Mouse (Mus musculus): Measurements from ENCODE around the gene Ubtd1. TPM values are rescaled to one million over a fixed set of nuclear protein-coding genes. Genes with fewer than 3 reads are reported as not detected.

Ubtd1 gene
- polyA plus RNA-seq (2012; rRNA removed): 21.6 and 21.9 TPM in 2 replicates

DNA sequence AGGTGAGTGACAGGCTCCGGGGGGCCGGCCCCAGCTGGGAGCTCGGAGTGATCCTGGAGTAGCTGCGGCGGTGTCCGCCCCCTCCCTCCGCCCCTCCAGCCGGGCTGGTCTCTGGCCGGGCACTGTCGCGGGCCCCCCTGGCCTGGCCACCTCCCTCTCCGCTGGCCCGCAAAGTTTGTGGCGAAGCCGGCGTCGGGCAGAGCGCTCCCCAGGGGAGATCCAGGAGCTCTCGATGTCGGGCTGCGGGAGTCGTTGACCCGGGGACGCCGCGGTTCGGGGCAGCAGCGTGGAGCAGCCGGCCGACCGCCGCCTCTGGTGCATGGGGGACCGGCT, at the start of gene Ubtd1:
TSS of gene Ubtd1 (plus strand) at position 169 of the 333 bp plus-strand sequence.
- no peak for DNase-seq (ENCODE audit: extremely low spot score in 1 of 2, low spot score in 1 of 2)

DNA sequence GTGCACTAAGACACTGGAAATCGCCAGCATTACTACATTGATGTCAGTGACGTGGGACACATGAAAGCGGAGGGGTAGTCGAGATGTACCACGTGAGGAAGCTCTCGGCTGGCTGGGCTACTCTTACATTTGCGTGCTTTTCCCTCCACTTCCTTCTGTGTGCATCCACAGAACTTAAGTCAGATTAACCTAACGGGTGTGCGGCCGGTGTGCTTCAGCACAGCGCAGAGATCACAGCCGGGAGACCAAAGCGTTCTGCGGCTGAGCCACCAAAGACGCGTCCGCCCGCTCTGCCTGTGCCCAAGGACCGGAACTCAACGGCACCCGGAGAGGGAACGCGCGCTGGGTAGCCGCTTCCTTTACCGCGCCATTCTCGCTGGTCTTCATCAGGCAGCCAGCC, 48.9 kb upstream of the Ubtd1 start:
- peak in 1 of 2 experiments; percentile 34 for DNase-seq (ENCODE audit: extremely low spot score in 1 of 2, low spot score in 1 of 2)

DNA sequence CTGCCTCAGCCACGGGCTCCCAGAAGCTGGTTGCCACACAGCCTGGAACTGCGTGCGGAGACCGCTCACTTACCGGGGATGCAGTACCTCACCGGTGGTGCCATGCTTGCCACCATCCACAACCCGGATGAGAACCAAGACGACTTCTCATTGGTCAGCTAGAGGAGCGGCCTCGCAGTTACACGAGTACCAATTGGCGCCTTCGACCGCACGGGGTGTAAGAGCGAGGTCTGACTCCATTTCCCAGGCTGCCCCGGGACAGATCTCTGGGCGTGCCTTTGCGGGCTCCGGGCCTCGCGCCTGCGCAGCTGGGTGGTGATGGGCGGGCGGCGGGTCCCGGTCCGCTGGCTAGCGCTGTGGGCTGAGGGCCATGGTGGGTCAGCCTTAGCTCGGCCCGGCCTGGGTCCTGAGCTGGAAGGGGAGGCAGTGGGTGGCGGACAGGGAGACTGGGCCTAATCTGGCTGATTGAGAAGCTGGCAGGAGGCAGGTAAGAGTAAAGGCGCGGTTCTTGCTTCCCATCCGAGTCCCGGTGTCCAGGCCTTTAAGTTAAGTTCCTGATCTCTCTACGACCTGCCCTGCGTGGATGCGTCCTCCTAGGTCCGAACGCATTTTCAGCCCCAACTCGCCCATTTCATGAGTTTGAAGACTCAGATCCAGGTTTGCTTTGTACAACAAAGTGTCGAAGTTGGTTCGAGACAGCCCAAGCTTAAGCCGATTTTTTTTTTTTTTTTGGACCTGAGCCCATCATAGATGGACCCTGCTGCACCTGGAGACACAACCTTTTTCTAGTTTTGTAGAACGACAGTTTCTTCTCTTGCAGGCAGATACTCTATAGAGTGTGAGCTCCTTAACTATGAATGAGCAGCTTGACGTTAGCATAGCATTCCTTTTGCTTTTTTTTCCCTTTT, 48.1 kb upstream of the Ubtd1 start, which contains the start of the genes Exosc1 and Zdhhc16:
TSS of gene Exosc1 (minus strand) at position 245 of the 908 bp plus-strand sequence.
TSS of gene Zdhhc16 (plus strand) at position 302 of the 908 bp plus-strand sequence.
- peak; percentile 99 to 100 for DNase-seq (ENCODE audit: extremely low spot score in 1 of 2, low spot score in 1 of 2)

DNA sequence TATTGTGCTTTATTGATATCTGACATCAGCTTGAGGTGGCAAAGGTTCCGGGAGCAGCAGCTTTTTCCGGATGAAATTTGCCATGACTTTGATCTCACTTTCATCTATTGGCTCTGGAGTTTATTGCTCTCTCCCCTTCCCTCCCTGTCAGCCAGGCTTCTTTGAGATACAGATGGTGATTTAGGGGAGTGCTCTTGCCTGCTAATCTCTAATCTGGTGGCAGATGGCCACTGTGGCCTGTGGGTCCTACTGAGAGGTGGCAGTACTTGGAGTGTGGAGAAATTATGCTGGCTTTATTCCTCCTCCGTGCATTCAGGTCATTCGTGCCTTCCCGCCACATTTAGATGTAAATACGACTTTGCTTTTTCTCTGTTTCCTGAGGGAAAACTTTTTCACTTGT, 47.4 kb upstream of the Ubtd1 start:
- DNase-seq (ENCODE audit: extremely low spot score in 1 of 2, low spot score in 1 of 2): no peak

DNA sequence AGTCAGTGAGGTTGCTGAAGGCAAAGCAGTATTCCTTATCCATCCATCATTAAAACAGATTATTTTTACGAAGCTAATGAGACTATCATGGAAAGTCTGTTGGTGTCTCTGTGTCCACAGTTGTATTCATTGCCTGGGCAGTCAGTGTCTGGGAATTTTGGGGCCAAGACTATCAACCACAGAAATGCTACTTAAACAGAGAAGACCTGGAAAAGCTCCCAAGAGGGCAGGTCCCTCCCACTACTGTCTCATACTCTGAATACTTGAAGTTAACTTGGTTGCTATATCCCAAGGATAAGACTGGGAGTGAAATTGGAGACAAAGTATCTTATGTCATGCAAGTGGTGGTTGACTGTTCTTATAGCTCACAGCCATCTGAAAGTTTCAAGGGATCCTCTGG, 45.6 kb upstream of the Ubtd1 start:
- DNase-seq (ENCODE audit: extremely low spot score in 1 of 2, low spot score in 1 of 2): no peak

DNA sequence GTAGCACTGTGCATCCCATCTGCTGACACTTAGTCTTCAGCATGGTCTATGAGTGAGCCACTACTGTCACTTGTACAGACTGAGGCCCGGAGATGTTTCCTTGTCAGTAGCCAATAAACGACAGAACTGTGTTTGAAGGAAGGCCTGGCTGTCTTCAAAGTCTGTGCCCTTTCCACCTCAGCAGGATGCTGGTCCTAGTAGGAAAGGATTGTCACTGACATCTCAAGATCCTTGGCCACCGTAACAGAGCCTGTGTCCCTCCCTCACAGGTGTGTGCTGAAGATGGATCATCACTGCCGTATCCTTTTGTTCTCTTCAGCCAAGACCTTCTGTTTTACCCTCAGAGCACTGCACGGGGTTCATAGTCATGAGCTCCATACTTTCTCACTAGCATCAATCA, 43.0 kb upstream of the Ubtd1 start:
- no peak for DNase-seq (ENCODE audit: extremely low spot score in 1 of 2, low spot score in 1 of 2)

DNA sequence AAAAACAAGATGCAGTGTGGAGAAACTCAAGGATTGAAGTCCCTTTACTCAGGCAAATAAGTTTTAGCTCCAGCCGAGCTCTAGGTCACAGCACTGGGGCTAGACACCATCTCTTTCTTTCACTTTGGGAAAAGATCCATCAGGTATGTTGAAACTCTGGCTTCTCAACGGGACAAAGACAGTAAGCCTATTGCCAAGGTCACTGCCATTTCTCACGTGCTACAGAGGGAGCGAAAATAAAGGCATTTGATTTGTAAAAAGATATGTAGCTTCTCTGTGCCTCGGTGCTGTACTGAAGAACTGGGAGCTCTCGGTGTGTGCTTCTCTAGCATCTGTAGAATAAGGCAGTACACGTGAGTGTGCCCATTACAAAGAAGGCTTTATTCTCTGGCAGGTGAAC, 37.7 kb upstream of the Ubtd1 start:
- DNase-seq (ENCODE audit: extremely low spot score in 1 of 2, low spot score in 1 of 2): no peak

DNA sequence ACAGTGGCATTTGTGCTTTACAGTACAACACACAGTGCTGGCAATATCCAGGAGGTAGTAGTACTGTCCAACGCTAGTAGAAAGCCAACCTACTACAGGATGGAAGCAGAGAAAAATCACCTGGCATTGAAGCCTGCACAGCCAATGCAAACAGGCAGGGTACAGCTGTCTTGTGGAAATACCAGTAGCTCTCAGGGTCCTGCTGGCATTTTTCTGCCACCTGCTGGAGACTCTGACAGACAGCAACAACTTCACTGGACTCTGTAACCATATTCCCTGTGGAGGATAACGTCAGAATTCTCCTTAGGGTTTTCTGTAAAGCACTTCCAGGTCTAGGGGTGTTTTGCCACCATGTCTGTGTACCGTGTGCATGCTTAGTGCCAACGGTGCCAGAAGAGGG, 29.3 kb upstream of the Ubtd1 start:
- no peak for DNase-seq (ENCODE audit: extremely low spot score in 1 of 2, low spot score in 1 of 2)

DNA sequence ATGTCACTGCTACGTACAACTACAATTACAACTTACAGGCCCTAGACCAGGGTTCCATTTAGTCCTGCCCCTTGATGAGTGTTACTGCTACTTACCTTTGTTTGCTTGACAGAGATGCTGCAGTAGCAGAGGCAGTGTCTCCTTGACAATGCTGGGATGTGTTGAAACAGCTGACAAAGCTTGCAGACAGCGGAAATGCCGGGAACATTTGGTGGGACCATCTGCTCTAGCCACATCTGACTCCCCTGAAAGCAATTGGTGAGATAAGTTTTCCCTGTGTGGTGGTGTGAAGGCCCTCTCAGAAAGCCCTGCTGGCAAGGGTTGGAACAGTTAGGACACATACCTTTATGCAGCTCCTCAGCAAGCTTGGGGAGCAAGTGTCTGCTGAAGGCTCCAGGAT, 28.0 kb upstream of the Ubtd1 start:
- DNase-seq (ENCODE audit: extremely low spot score in 1 of 2, low spot score in 1 of 2): peak in 1 of 2 experiments; percentile 26

DNA sequence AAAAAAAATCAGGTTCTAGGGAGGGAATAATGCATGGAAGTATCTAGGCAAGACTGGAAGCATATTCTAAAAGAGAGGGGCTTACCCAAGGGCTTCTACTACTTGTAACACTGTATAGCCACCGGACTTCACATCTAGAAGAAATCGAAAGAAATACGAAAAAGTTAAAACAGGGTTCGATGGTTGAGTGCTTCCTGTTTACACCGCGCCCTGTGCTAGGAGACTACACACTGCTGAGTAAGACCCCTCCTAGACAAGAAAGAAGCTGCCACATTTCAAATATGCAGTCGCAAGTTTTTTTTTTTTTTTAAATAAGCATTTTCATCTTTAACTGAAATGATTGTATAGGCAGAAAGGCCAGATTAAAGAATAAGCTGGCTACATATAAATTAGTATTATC, 11.9 kb upstream of the Ubtd1 start:
- no peak for DNase-seq (ENCODE audit: extremely low spot score in 1 of 2, low spot score in 1 of 2)

DNA sequence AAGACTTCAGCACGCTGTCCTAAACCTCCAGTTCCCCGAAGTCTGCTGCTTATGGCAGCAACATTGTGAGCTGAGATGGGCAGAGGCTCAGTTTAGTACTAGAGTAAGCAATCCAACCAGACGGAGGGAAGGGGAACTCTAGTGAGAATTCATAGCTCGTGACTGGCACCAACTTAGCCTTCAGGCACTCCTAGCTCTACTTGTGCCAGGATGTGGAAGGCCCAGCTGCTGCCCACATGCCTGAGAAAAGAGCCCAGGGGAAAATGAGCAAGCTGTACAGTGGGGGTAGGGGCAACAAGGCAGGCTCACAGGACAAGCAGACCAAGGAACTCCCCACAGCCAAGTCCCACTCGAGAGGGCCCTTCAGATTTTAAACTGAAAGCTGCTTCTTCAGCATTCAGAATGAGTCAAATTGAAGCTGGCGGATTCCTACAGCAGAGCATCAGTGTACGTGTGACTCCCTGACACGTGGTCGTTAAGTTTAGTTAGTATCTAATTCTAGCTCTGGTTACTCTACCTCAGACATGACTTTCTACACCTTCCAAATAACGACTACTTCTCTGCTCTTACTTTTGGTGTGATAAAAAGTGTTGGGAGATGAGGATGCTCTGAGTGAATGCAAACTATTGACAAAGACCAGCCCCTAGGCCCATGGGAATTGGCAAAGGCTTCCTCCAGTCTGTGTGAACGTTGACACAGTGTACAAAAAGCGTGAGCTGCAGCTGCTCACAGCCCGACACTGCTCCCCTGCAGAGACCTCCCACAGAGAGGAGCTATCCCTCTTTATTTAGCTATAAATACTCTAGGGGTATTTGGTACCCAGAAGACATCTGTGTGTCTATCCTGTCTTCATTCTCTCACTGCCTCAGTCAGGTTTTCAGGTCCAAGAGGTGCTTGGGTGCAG, 7.4 kb upstream of the Ubtd1 start:
- peak; percentile 15 to 47 for DNase-seq (ENCODE audit: extremely low spot score in 1 of 2, low spot score in 1 of 2)

DNA sequence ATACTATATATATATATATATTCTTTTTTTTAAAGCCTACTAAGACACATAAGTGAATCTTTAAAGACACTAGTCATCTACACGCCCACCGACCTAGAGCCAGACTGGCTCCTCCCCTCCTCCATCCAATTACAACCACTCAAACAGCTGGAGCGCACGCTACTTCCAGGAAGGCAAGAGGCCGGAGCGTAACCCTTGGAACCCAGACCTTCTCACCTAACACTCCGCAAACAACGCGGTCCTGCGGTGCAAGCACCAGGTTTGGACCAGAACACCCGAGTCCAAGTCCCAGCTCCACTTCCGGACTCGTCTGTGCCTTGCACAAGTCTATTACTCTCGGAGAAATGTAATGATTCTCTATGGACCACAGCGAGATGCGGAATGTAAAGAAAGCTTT, 1.1 kb upstream of the Ubtd1 start:
- DNase-seq (ENCODE audit: extremely low spot score in 1 of 2, low spot score in 1 of 2): peak; percentile 6 to 22

DNA sequence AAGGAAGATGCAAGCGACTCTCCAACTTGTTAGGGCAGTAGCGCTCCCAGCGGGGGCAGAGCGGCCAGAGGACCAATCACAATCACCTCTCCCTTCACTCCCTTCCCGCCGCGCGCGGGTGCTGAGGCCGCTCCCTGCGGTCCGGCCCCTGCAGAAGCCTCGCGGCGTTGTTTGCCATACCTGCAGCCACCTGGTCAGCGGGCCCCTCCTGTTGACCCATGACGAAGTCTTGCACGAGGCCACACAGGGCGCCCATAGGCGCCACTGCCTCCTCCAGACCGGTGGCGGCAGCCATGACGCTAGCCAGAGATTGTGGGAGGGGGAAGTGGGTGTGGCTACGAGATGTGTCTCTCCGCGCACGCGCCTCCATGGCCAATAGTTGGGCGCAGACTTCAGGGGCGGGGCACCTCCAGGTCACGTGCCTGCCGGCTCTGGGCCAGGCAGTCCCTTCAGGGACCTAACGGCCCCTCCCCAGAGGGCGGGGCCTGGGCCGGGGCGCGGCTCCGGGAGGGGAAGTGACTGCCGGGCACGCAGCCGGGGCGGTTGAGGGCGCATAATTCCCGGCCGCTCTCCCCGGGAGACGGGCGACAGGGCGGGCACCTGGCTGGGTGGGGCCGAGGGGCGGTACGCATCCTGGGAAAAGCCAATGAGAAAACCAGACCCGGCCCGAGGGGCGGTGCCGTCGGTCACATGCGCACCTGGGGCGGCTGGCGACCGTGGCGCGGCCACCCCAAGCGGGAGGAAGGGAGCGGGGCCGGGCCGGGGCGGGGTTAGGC, 556 bp upstream of the Ubtd1 start, which contains the start of gene Mms19:
TSS of gene Mms19 (minus strand) at position 339 of the 776 bp plus-strand sequence.
- peak; percentile 99 for DNase-seq (ENCODE audit: extremely low spot score in 1 of 2, low spot score in 1 of 2)

DNA sequence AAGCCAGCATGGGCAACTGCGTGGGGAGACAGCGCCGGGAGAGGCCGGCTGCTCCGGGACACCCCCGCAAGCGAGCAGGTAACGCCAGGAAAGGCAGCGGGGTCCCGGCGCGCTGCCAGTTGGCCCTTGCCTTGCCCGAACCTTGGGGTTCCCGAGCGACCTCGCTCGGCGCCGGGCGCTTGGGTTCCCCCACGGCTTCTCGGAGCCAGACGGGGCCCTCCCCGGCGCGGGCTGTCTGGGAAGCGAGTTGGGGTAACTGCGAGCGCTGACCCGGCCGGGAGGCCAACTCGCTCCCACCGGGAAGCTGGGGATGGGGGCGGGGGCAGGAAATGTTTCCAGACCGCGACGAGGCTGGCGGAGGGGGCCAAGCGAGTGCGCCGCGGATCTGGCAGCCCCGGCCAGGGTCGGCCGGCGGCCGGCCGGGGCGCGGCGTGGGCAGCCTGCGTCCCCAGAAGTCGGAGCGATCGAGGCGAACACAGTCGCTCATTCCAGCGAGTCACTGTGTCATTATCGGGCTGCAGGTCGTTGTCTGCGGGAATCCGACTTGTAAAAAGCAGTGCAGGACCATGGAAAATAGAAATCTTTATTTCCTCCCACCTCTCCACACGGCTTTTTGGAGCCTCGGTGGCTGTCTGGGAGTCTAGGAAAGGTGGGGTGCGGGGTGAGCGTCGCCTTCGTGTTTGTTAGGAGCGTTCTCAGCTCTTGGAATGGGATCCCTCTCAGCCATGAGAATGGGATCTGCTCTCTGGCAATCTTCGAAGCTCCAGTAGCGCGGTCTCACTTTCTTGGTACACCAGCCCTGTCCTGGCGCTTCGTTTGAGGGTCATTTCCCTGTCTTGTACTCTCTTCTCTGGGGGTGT, 598 bp downstream of the Ubtd1 start:
- DNase-seq (ENCODE audit: extremely low spot score in 1 of 2, low spot score in 1 of 2): peak in 1 of 2 experiments; percentile 28

DNA sequence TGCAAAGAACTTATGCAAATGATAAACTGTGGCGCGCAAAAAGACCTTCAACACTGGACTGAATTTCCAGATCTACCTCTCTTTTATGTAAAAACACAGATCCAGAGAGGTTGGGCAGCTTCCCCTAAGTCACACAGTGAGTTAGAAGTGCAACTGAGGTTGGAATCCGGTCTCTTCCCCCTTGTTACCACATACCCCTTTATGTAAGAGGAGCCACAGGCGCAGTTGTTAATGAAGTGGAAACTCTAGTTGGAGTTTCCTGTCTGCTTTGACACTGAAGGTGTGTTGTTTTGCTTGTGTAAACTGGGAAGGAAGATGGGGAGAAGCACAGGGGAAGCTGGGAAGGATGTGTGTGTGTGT, 1.2 kb downstream of the Ubtd1 start:
- no peak for DNase-seq (ENCODE audit: extremely low spot score in 1 of 2, low spot score in 1 of 2)

DNA sequence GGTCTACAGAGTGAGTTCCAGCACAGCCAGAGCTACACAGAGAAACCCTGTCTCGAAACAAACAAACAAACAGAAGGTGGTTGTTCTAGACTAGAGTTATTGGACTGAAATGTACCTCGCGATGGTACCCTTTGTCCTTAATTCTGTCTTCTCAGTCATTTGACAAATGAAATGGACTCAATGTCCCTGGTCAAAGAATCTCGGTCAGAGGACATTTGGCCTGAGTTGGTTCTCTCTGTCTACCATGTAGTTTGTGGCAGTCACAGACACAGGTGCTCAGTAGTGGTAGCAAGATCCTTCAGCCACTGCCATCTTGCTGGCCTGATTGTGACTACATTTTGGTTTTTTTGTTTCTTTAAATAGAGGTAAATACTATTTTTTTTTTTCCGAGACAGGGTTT, 4.4 kb downstream of the Ubtd1 start:
- DNase-seq (ENCODE audit: extremely low spot score in 1 of 2, low spot score in 1 of 2): no peak

DNA sequence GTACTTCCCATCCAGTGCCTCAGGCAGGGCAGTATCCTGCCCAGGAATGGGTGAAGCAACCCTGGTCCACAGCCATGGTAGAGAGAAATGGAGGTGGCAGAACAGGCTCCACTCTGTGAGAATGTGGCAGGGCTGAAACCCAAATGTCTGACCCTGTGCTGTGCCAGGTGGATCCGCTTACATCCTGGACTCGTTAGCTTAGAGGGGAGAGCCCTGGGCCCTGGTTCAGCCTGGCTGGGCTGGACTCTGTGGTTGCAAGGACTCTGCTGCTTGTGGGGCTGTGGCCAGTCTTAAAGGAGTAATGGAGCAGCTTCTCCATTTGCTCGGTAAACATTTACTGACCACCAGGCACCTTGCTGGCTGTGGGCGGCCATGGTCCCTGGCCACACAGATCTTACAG, 5.6 kb downstream of the Ubtd1 start:
- DNase-seq (ENCODE audit: extremely low spot score in 1 of 2, low spot score in 1 of 2): no peak

DNA sequence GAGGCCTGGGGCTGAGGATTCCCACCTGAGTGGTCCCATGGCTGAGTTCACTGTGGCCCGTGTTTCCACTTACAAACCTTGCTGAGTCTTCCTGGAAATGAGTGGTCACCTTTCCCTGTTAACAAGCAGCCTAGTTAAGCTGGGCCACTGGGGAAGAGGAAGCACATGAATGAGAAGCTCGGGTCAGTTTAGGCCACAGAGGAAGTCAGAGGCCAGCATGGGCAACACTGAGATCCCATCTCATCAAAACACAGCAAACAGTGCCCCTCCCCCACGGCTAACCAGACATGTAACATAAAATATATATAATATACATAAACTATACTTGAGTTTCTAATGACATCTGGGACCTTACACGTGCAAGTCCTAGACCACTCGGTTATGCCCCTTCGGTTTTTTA, 8.2 kb downstream of the Ubtd1 start:
- DNase-seq (ENCODE audit: extremely low spot score in 1 of 2, low spot score in 1 of 2): no peak

DNA sequence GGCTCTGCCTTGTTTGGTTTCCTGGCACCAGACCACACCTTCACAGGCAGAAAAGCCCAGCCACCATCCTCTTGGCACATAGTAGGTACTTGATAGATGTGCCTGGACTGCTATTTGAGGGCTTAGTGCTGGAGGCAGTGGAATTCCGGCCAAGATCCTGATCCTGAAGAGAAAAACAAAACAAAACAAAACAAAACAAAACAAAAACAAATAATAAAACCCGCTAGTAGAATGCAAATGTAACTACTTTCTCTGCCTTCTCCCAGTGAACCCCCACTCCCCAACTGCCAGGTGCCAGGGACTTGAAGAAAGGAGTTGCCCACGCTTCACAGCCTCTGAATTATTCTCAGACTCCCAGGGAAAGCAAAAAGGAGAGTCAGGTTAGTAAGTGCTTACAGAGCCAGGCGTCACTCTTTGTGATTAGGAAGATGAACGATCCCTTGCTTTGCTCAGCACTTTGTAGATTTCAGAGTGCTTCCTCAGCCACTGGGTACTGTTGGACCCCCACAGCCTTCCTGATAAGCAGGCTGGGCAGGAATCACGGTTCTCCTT, 10.4 kb downstream of the Ubtd1 start:
- peak in 1 of 2 experiments; percentile 26 for DNase-seq (ENCODE audit: extremely low spot score in 1 of 2, low spot score in 1 of 2)
